Mouse (Mus musculus) stomach, postnatal 0 days (tissue): ENCODE data around the gene Olfr393. TPM values are rescaled to one million over a fixed set of nuclear protein-coding genes. Genes with fewer than 3 reads are reported as not detected.

Experiments used
- ATAC-seq: fragments of 200-750 bp; cut with Nextera tagmentation; 2 replicates; pipeline ENCODE4 v1.8.0; 2017; ENCODE audit not compliant: low FRiP score, low TSS enrichment
- DNase-seq: peaks from one replicate; pipeline ENCODE4 v3.0.0-alpha.2; 2016; ENCODE audit warnings: low spot score
- H3K27ac ChIP-seq: fragments of 300-500 bp; sonication (generic); replicated peaks from 2 replicates; pipeline ENCODE4 v1.5.1; 2014; ENCODE audit warnings: mild to moderate bottlenecking, control low read depth
- H3K27me3 ChIP-seq: fragments of 300-500 bp; sonication (generic); 2 replicates; pipeline ENCODE4 v1.6.1; 2014; ENCODE audit warnings: low read length; ENCODE audit not compliant: control insufficient read depth, insufficient read depth
- H3K36me3 ChIP-seq: fragments of 300-500 bp; sonication (generic); 2 replicates; pipeline ENCODE4 v1.6.1; 2014; ENCODE audit warnings: low read length, mixed read lengths; ENCODE audit not compliant: control insufficient read depth, insufficient read depth
- H3K4me1 ChIP-seq: fragments of 300-500 bp; sonication (generic); replicated peaks from 2 replicates; pipeline ENCODE4 v1.6.1; 2014; ENCODE audit warnings: antibody characterized with exemption; ENCODE audit not compliant: control insufficient read depth, insufficient read depth
- H3K4me2 ChIP-seq: fragments of 300-500 bp; sonication (generic); replicated peaks from 2 replicates; pipeline ENCODE4 v1.6.1; 2014; ENCODE audit warnings: low read depth, mild to moderate bottlenecking, control low read depth, moderate library complexity
- H3K4me3 ChIP-seq: fragments of 300-500 bp; sonication (generic); 2 replicates; pipeline ENCODE4 v1.5.1; 2014; ENCODE audit warnings: low read depth, low read length, control low read depth
- H3K9ac ChIP-seq: fragments of 300-500 bp; sonication (generic); 2 replicates; pipeline ENCODE4 v1.6.1; 2014; ENCODE audit warnings: mild to moderate bottlenecking, low read length, control low read depth, mixed read lengths
- H3K9me3 ChIP-seq: fragments of 300-500 bp; sonication (generic); 2 replicates; pipeline ENCODE4 v1.6.1; 2016; ENCODE audit warnings: low read length; ENCODE audit not compliant: control insufficient read depth
- CTCF ChIP-seq: IDR thresholded peaks from 2 replicates; pipeline ENCODE4 v1.5.1; 2016; ENCODE audit warnings: antibody characterized with exemption, low read depth, mild to moderate bottlenecking, moderate library complexity
- EP300 ChIP-seq: optimal IDR thresholded peaks from 2 replicates; pipeline ENCODE3; 2016; ENCODE audit warnings: antibody characterized with exemption
- WGBS: fragments of 180-500 bp; shearing (Covaris S2); extraction: QIAGEN DNeasy Blood & Tissue Kit; methylation state at CpG from one replicate; pipeline ENCODE4 v1.1.7; 2014; 5-methylcytosine and 5-hydroxymethylcytosine counted together
- polyA plus RNA-seq: library from polyadenylated mRNA; unstranded; fragments of >200 nt; fragmentation: Nextera tagmentation; extraction: Ambion mirVana; gene quantifications from 2 replicates; pipeline ENCODE4 v1.2.1, GENCODE M21; 2015

Gene Olfr393
- not detected in 2 replicates for polyA plus RNA-seq

GRCm38 (mm10) chr11:73851354-73851753 lies at the start of gene Olfr393:
TSS of gene Olfr393 (minus strand) at chr11:73851454.
- no peaks in the 10 kb centered on the region for H3K27me3 ChIP-seq
- no peak for TF ChIP-seq CTCF
- TF ChIP-seq EP300 = no peak
- DNase-seq = no peak
- ATAC-seq = no peak
- H3K4me3 ChIP-seq = no peak within 1 kb of the TSS
- no peaks in the 10 kb centered on the region for H3K9me3 ChIP-seq
- no peaks in the 10 kb centered on the region for H3K4me1 ChIP-seq
- no peaks in the 10 kb centered on the region for H3K36me3 ChIP-seq
- no peak within 1 kb of the TSS for H3K4me2 ChIP-seq
- H3K27ac ChIP-seq = no peak within 1 kb of the TSS
- no peak within 1 kb of the TSS for H3K9ac ChIP-seq

- no peaks in the 10 kb centered on the region for H3K27me3 ChIP-seq
- H3K4me1 ChIP-seq = no peaks in the 10 kb centered on the region
- TF ChIP-seq CTCF (no peak), EP300 (no peak)
- DNase-seq (no peak), ATAC-seq (no peak)
- no peaks in the 10 kb centered on the region for H3K36me3 ChIP-seq
- WGBS = 71% methylated on average over 1 of the region's 1 CpGs
- no peak within 1 kb of the TSS for H3K27ac ChIP-seq
- no peak within 1 kb of the TSS for H3K4me3 ChIP-seq
- no peak within 1 kb of the TSS for H3K9ac ChIP-seq
- H3K9me3 ChIP-seq = no peaks in the 10 kb centered on the region
- H3K4me2 ChIP-seq = no peak within 1 kb of the TSS
These were observed 39.4 kb upstream of the Olfr393 start, which contains the start of gene Olfr394 for GRCm38 (mm10) chr11:73890671-73891070. TSS of gene Olfr394 (minus strand) at chr11:73890771.

- no peaks in the 10 kb centered on the region for H3K36me3 ChIP-seq
- 92% methylated on average over 1 of the region's 1 CpGs for WGBS
- no peaks in the 10 kb centered on the region for H3K4me1 ChIP-seq
- ATAC-seq (no peak), DNase-seq (no peak)
- H3K4me3 ChIP-seq = no peak within 1 kb of the TSS
- H3K4me2 ChIP-seq = no peak within 1 kb of the TSS
- no peaks in the 10 kb centered on the region for H3K9me3 ChIP-seq
- TF ChIP-seq CTCF = no peak
- no peak within 1 kb of the TSS for H3K9ac ChIP-seq
- H3K27ac ChIP-seq = no peak within 1 kb of the TSS
- H3K27me3 ChIP-seq = no peaks in the 10 kb centered on the region
These were observed 34.3 kb downstream of the Olfr393 start, which contains the start of gene Olfr392 for GRCm38 (mm10) chr11:73816949-73817348. TSS of gene Olfr392 (minus strand) at chr11:73817049.

GRCm38 (mm10) chr11:73802952-73803351 lies 48.3 kb downstream of the Olfr393 start, which contains the start of gene Olfr391-ps:
TSS of gene Olfr391-ps (minus strand) at chr11:73803052.
- no peak for DNase-seq
- TF ChIP-seq EP300 (no peak), CTCF (no peak)
- Histone ChIP-seq H3K27me3 (no peaks in the 10 kb centered on the region), H3K4me2 (no peak within 1 kb of the TSS), H3K27ac (no peak within 1 kb of the TSS), H3K4me3 (no peak within 1 kb of the TSS), H3K9ac (no peak within 1 kb of the TSS), H3K9me3 (no peaks in the 10 kb centered on the region), H3K36me3 (no peaks in the 10 kb centered on the region), H3K4me1 (no peaks in the 10 kb centered on the region)
- no peak for ATAC-seq
- WGBS = 11% methylated on average over 1 of the region's 1 CpGs

Other genes with a start within 250 kb of the Olfr393 start
- gene Zfp735, start 162.7 kb downstream of the Olfr393 start, polyA plus RNA-seq = not detected in 2 replicates
- not detected in 2 replicates for gene Olfr389, start 70.7 kb downstream of the Olfr393 start, polyA plus RNA-seq
- gene Olfr390, start 68.5 kb downstream of the Olfr393 start, polyA plus RNA-seq = not detected in 2 replicates
- gene Olfr391-ps, start 48.4 kb downstream of the Olfr393 start, polyA plus RNA-seq = not detected in 2 replicates
- not detected in 2 replicates for gene Olfr392, start 34.4 kb downstream of the Olfr393 start, polyA plus RNA-seq
- not detected in 2 replicates for gene Olfr394, start 39.3 kb upstream of the Olfr393 start, polyA plus RNA-seq
- gene Olfr395, start 57.8 kb upstream of the Olfr393 start, polyA plus RNA-seq = not detected in 2 replicates
- 0.08 TPM in 1 of 2 replicates, not detected in the other for gene Olfr23, start 85.2 kb upstream of the Olfr393 start, polyA plus RNA-seq
- not detected in 2 replicates for gene Olfr397, start 109.4 kb upstream of the Olfr393 start, polyA plus RNA-seq
- 0.01 TPM in 1 of 2 replicates, not detected in the other for gene Olfr398, start 139.0 kb upstream of the Olfr393 start, polyA plus RNA-seq
- not detected in 2 replicates for gene Olfr139, start 205.1 kb upstream of the Olfr393 start, polyA plus RNA-seq
- gene Olfr399, start 205.2 kb upstream of the Olfr393 start, polyA plus RNA-seq = not detected in 2 replicates
- not detected in 2 replicates for gene Zfp616, start 218.5 kb upstream of the Olfr393 start, polyA plus RNA-seq